Mouse (Mus musculus) testis, adult 2 months (tissue): ENCODE results near the gene Arhgef2.

ENCODE experiments used
- CTCF ChIP-seq: fragments of 200-500 bp; IDR thresholded peaks from 2 replicates; pipeline ENCODE4 v1.5.1; 2012; ENCODE audit warnings: low read depth, mild to moderate bottlenecking, inconsistent platforms, low read length, moderate library complexity; ENCODE audit not compliant: control insufficient read depth, insufficient read depth, insufficient replicate concordance
- POLR2A ChIP-seq: fragments of 200-500 bp; IDR thresholded peaks from 2 replicates; pipeline ENCODE4 v1.6.1; 2012; ENCODE audit warnings: low read depth, mild to moderate bottlenecking, inconsistent platforms, low read length, moderate library complexity; ENCODE audit not compliant: control insufficient read depth

DNA sequence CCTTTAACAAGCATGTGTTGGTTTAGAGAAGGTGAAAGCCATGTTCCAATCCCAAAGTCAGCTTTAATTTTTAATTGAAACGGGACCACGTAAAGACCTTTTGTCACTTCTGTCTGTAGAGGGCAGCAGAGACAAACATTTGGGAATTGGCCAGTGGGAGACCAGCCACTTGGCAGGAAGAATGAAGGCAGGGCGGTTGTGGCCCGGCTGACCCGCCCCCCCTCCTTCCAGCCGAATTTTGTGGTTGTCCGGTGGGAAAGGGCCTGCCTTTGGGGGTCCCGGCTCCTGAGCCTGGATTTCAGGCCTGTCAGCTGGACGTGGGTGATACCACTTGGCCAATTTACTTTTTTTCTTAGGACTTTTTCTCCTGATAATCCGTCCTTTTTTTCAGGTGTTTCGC, 71.6 kb downstream of the Arhgef2 start:
- TF ChIP-seq CTCF: 0 out of 2 replicates have a peak, but pooled peaks have one; percentile 41
- no peak for TF ChIP-seq POLR2A
